Mouse (Mus musculus) olfactory bulb, adult 2 months (tissue): ENCODE data around the gene Tfcp2l1. TPM values are rescaled to one million over a fixed set of nuclear protein-coding genes. Genes with fewer than 3 reads are reported as not detected.

Source experiments
- H3K27ac ChIP-seq: fragments of 200-500 bp; 2 replicates; pipeline ENCODE4 v1.5.1; 2012; ENCODE audit warnings: low read depth, low read length; ENCODE audit not compliant: insufficient read depth
- H3K4me1 ChIP-seq: fragments of 200-500 bp; 2 replicates; pipeline ENCODE4 v1.6.1; 2012; ENCODE audit warnings: low read length; ENCODE audit not compliant: control insufficient read depth, insufficient read depth
- H3K4me3 ChIP-seq: fragments of 200-500 bp; 2 replicates; pipeline ENCODE4 v1.5.1; 2012; ENCODE audit warnings: mild to moderate bottlenecking, low read depth, low read length, moderate library complexity; ENCODE audit not compliant: insufficient read depth
- CTCF ChIP-seq: fragments of 200-500 bp; IDR thresholded peaks from 2 replicates; pipeline ENCODE4 v1.5.1; 2012; ENCODE audit warnings: low read depth, mild to moderate bottlenecking, low read length, moderate library complexity; ENCODE audit not compliant: insufficient read depth
- POLR2A ChIP-seq: fragments of 200-500 bp; IDR thresholded peaks from 2 replicates; pipeline ENCODE4 v1.6.1; 2012; ENCODE audit warnings: mild to moderate bottlenecking, low read depth, low read length, moderate library complexity; ENCODE audit not compliant: insufficient read depth
- WGBS: fragments of 180-500 bp; shearing (Covaris S2); methylation state at CpG from one replicate; pipeline ENCODE4 v1.1.7; 2018; 5-methylcytosine and 5-hydroxymethylcytosine counted together
- polyA plus RNA-seq: library from polyadenylated mRNA; stranded (reverse); fragments of >200 nt; gene quantifications from 2 replicates; pipeline ENCODE4 v1.2.4, GENCODE M21; 2012; ENCODE audit warnings: low replicate concordance; ENCODE audit not compliant: missing spikeins, insufficient read depth, insufficient read length

Tfcp2l1 gene
- polyA plus RNA-seq, 1 experiment, result not detected

GRCm38 (mm10) chr1:118687726-118688125 lies 60.0 kb downstream of the Tfcp2l1 start:
- TF ChIP-seq CTCF, result no peak
- TF ChIP-seq POLR2A, result no peak
- Histone ChIP-seq H3K4me3 (no peak overlapping the region), H3K27ac (no peak overlapping the region), H3K4me1 (no peaks in the 10 kb centered on the region)
- WGBS, result 71% methylated on average over 10 of the region's 10 CpGs

DNA sequence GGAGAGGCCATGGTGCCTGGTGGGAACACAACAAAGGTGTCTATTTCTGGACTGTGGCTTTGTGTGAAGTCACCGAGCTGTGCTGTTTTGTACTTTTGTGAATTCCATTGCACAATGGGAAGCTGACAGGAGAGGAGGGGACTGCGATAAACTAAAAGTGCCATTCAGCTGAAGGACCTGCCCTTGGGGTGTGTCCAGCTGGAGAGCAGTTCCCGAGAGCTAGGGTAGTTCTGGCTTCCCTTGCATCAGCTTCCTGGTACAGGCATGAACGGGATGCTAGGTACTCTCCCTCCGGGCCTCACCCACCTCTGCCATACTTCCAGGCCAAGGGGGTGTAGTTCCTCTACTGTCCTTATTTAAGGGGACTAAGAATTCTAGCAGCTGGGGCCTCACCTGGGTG lies 62.1 kb downstream of the Tfcp2l1 start:
- 61% methylated on average over 5 of the region's 5 CpGs for WGBS
- no peak overlapping the region for H3K4me3 ChIP-seq
- TF ChIP-seq POLR2A, result no peak
- TF ChIP-seq CTCF, result no peak
- no peak overlapping the region for H3K27ac ChIP-seq
- peaks cover 4% of the 10 kb centered on the region; the same call in 1 of the 2 replicates for H3K4me1 ChIP-seq

GRCm38 (mm10) chr1:118694436-118694835 lies 66.7 kb downstream of the Tfcp2l1 start:
- 57% methylated on average over 2 of the region's 2 CpGs for WGBS
- peaks cover 4% of the 10 kb centered on the region; the same call in 1 of the 2 replicates for H3K4me1 ChIP-seq
- H3K27ac ChIP-seq, result no peak overlapping the region
- no peak for TF ChIP-seq CTCF
- TF ChIP-seq POLR2A, result no peak
- no peak overlapping the region for H3K4me3 ChIP-seq

DNA sequence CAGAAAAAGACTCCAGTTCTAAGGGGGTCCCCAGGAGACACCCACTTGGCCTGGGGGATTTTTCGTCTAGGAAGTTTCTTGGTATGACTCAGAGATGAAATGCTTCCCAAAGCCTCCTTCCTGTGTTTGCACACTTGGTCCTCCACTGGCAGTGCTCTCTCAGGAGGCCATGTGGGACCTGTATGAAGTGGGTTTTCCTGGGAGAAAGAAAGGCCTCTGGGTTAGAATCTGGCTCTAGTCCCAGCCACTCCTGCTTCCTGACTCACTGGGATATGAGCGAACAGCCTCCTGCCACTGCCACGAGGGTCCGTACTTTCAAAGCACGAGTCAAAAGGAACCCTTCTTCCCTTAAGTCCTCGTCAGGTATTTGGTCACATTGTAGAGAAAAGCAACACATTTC lies 70.2 kb downstream of the Tfcp2l1 start:
- H3K27ac ChIP-seq, result no peak overlapping the region
- WGBS, result 70% methylated on average over 6 of the region's 6 CpGs
- H3K4me3 ChIP-seq, result no peak overlapping the region
- peaks cover 4% of the 10 kb centered on the region; the same call in 1 of the 2 replicates for H3K4me1 ChIP-seq
- TF ChIP-seq CTCF (no peak), POLR2A (no peak)

DNA sequence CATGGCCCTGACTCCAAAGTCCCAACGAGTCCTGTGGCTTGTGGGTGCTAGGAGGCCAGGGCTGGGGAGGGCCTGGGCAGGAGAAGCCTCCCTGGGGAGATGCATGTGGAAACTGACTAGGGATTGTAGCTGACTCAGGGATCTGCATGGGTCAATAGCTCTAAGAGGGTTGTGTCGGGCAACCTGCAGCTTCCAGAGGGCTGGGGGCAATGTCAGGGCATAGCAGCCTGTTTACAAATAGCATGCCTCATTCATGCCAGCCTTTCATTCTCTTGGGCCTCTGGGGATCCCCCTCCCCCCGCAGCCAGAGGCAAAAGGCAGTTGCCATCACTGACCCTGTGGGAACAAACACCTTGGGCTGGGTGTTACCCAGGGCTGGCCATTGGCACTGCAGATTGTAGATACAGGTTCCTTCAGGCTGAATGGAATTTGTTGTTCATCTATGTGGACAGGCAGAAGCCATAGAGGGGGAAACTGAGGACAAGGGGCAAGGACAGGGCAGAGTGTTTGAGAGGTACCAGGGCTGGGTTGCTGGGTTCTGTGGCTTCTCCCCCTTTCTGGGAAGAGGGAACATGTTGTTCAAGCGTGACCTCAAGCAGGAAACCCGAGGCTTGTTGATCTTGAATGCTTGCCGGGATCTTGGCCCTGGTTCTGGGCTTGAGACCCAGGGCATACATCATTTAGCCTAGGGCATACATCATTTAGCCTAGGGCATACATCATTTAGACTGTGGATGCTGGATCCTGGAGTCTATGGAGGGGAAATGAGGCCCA lies 71.6 kb downstream of the Tfcp2l1 start:
- H3K4me3 ChIP-seq, result no peak overlapping the region
- peaks cover 3% of the 10 kb centered on the region; the same call in 1 of the 2 replicates for H3K4me1 ChIP-seq
- 72% methylated on average over 6 of the region's 6 CpGs for WGBS
- H3K27ac ChIP-seq, result no peak overlapping the region
- TF ChIP-seq CTCF, result no peak
- TF ChIP-seq POLR2A, result no peak

- 92% methylated on average over 1 of the region's 1 CpGs for WGBS
- TF ChIP-seq CTCF (no peak), POLR2A (no peak)
- no peak overlapping the region for H3K4me3 ChIP-seq
- H3K27ac ChIP-seq, result no peak overlapping the region
- H3K4me1 ChIP-seq, result no peaks in the 10 kb centered on the region
These were observed 72.2 kb downstream of the Tfcp2l1 start for GRCm38 (mm10) chr1:118699961-118700360.

DNA sequence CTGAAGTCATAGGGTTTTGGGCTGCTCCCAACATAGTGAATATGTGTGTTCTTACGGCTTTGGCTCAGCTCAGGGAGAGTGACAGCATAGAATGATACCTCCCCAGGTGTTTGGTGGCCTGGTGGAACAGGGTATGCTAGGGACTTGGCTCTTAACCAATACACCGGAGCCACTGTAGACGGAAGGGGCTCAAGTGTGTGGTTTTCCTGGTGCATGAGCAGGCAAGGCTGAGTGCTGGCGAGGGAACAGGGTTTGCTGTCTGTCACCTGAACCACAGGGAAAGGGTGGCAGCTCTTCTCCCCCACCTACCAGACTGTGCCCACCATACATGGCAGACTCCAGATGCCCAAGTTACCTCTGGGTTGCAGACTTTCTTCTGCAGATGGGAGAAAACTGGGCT lies 83.9 kb downstream of the Tfcp2l1 start:
- no peak overlapping the region for H3K27ac ChIP-seq
- H3K4me1 ChIP-seq, result no peaks in the 10 kb centered on the region
- 92% methylated on average over 4 of the region's 4 CpGs for WGBS
- no peak overlapping the region for H3K4me3 ChIP-seq
- TF ChIP-seq POLR2A (no peak), CTCF (no peak)

- Histone ChIP-seq H3K27ac (no peak overlapping the region), H3K4me3 (no peak overlapping the region), H3K4me1 (no peaks in the 10 kb centered on the region)
- WGBS, result 20% methylated on average over 1 of the region's 1 CpGs
- TF ChIP-seq POLR2A (no peak), CTCF (no peak)
These were observed 88.5 kb downstream of the Tfcp2l1 start for GRCm38 (mm10) chr1:118716225-118716624.

DNA sequence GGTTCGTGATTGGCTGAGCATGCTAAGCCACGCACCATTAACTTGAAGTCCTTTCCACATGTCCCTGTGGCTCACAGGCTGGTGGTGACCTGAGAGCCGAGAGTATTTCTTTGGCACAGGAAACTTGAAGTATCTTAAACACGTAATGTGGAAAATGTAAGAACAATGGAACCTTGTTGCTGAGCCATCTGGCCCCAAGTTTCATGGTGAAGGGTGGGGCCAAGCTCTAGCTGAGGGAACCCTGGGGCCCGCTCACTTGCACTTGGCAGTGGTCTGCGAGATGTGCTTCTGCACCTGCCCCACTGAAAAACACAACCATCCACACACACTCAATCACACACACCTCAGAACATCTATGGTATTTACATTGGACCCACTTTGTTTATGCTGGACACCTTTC lies 90.3 kb downstream of the Tfcp2l1 start:
- Histone ChIP-seq H3K4me3 (no peak overlapping the region), H3K4me1 (no peaks in the 10 kb centered on the region), H3K27ac (no peak overlapping the region)
- WGBS, result 84% methylated on average over 6 of the region's 6 CpGs
- TF ChIP-seq POLR2A (no peak), CTCF (no peak)
